Mouse (Mus musculus): Measurements from ENCODE around the gene Gid8.

Gid8 gene

DNA sequence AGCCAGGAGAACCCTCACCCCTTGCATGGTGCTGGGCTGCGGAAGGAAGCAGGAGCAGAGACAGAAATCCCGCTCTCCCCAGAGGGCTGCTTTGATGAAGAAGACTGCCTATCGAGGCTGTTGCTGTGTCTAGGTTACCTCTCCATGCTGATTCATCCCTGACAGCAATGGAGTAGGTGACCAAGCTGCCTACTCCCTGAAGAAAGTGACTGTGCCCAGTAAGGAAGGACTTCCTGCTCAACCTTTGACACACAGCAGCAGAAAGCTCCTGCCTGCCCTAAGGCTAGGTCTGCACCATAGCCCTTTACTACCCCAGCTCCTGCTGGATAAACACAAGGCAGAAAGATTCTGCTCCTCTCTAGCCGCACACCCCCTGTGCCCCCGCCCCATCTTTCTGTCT, 39.0 kb downstream of the Gid8 start:
- DNase-seq (ENCODE audit: low read depth), result no peak

DNA sequence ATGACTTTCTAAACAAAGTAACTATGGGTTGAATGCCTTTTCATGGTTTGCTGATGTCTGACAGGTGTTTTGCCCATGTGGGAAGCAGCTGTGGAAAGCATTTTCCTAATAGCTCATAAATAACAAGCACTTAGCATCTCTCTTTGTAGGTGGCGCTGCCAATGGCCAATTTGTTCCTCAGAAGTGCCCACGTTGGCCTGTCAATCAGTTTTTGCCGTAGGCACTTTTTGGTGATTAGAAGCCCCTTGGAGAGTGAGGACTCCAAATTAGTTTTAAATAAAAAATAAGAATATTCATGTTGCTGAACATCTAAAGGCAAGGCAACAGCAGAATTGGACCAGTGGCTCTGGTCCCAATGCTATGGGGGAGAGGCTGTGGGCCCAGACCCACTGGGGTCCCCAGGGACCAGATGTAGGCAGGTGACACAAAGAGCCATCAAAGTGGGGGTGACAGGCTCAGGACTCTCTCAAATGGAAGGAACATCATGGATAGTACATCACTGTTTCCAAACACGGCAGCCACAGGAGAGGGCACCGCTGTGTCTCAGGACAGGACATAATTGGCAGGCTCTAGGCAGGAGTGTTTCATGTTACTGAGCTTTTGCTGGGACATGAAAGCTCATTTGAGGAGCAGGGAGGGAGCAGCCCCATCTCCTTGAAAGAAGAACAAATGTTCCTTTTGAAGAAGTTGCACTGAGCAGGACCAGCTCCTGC, 45.2 kb downstream of the Gid8 start:
- DNase-seq (ENCODE audit: low read depth), result no peak

DNA sequence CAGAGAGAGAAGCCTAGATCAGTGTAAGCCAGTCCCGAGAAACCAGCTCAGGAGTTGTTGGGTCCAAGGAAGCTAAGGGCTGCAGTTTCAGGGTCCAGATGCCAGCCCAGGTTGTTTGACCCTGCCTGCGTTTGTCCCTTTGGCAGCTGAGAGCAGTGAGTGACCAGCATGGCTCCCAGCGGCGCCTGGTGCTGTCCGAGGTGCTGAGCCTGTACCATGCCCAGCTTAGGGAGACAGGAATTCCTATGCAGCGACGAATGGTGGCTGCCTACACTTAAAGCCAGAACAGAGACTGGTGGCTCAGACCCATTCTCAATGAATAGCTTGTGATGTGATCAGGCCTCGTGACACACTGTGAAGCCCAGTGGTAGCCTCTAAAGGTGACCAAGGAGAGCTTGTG, 46.0 kb downstream of the Gid8 start:
- no peak for DNase-seq (ENCODE audit: low read depth)

DNA sequence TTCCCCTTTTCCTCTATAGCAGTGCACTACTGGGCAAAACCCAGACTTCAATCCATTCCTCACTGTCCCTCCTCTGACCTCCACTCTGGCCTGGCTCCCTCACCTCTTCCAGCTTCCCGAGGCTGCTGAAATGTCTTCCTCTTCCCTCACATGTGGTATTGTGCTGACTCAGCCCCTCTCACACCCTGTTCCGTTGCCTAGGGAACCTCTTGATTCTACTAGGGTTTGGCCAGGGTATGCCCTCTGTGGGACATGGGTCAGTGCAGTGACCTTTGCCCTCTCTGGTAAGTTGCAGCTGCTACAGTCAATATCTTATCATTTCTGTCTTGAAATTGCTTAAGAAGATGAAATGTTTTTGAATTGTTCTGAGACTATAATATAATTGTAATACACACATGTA, 46.9 kb downstream of the Gid8 start:
- no peak for DNase-seq (ENCODE audit: low read depth)

DNA sequence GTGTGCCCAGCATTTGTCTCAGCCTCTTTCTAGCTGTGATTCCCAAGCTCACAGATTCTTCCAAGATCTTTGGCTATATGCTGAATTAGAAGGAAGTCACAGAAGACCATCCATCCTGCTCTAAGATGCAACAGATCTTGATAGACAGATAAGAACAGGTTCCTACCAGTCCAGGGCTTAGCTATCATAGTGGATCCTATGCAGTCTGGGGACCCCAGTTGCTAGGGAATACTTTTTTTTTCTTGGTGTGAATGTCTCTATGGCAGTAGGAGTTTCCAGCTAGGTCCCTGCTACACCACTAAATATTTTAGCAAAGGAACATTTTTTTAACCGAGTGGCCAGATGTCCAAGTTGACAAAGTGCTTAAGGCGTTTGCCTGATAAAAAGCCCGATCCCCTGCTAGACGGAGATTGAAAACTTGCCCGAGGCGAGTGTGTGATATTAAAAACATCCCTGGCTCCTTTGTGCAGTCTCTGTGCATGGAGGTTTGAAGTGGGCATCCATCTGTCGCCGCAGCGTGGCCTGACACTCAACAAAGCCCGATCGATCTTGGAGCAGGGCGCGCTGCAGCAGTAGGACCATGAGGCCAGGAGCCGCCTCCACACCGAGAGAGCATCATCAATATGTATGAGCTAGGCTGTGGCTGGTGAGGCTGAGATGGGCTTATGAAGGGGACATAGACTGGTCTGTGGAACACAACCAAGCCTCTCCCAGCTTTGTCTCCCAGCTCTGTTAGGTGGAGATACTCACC, 48.8 kb downstream of the Gid8 start:
- DNase-seq (ENCODE audit: low read depth), result no peak

DNA sequence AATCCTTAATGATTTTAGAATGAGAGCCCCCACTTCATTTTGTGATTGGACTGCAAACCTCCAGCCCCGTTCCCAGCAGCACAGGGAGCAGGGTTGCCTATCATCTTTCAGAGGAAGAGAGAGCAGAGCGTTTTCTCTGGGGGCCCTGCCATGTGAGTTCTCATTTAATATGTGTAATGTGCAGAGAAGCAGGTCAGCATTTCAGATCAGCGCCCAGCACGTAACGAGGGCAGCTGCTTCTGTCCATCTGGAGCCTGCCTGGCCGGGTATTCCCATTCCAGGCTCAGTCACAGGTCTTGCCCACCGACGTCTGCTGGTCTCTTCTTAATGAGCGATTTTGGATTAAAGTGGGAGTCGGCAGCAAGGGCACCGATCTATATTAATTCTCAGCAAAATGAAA, 55.1 kb downstream of the Gid8 start:
- no peak for DNase-seq (ENCODE audit: low read depth)

DNA sequence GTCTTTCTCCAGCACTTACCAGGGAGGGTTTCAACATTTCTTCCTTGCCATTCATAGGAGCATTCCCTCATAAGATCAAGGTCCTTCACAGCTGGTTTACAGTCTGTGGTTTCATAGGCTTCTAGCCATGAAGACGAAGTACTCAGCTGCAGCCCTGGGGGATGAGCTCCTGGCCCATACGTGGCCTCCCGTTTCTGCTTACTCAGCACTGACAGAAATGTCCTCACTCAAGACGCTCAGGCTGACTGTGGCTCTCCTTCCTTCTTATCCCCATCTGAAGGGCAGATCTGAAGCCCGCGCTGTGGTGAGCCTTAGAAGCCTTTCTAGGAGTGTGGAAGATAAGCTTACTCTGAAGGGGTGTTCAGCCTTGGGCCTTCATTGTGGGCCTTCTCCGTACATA, 55.8 kb downstream of the Gid8 start:
- DNase-seq (ENCODE audit: low read depth), result no peak

Measured in c-Kit-positive CD71-positive TER-119-negative erythroid progenitor cells, embryonic 14.5 days (primary cell).